Mouse (Mus musculus): ENCODE measurements around the gene Slc35d3. TPM values are rescaled to one million over a fixed set of nuclear protein-coding genes. Genes with fewer than 3 reads are reported as not detected.

The Slc35d3 gene
- polyA plus RNA-seq, 1 experiment from 2014 or later = 2.2 TPM

- no peak overlapping the region for H3K27ac ChIP-seq
- no peak overlapping the region for H3K4me2 ChIP-seq
- no peak overlapping the region for H3K9ac ChIP-seq
- H3K4me3 ChIP-seq = no peak overlapping the region
- H3K27me3 ChIP-seq (replicated peaks) = no peaks in the 10 kb centered on the region
- no peaks in the 10 kb centered on the region for H3K9me3 ChIP-seq
- WGBS = 72% methylated on average over 3 of the region's 3 CpGs
- no peak for ATAC-seq (replicated peaks)
- H3K4me1 ChIP-seq = no peaks in the 10 kb centered on the region
- no peaks in the 10 kb centered on the region for H3K36me3 ChIP-seq (replicated peaks)
Measured at GRCm38 (mm10) chr10:19820986-19821385, 30.3 kb downstream of the Slc35d3 start.

- H3K36me3 ChIP-seq (replicated peaks) = no peaks in the 10 kb centered on the region
- H3K4me2 ChIP-seq = no peak overlapping the region
- H3K9me3 ChIP-seq = no peaks in the 10 kb centered on the region
- H3K4me1 ChIP-seq = no peaks in the 10 kb centered on the region
- H3K4me3 ChIP-seq = no peak overlapping the region
- H3K9ac ChIP-seq = no peak overlapping the region
- ATAC-seq (replicated peaks) = peak; percentile 58
- H3K27ac ChIP-seq = no peak overlapping the region
- H3K27me3 ChIP-seq (replicated peaks) = no peaks in the 10 kb centered on the region
- 52% methylated on average over 16 of the region's 16 CpGs for WGBS
Measured at GRCm38 (mm10) chr10:19818723-19819355, 32.4 kb downstream of the Slc35d3 start.

GRCm38 (mm10) chr10:19815371-19815770, 35.9 kb downstream of the Slc35d3 start:
- WGBS = 55% methylated on average over 8 of the region's 8 CpGs
- H3K9me3 ChIP-seq = no peaks in the 10 kb centered on the region
- H3K4me1 ChIP-seq = no peaks in the 10 kb centered on the region
- no peak overlapping the region for H3K9ac ChIP-seq
- H3K4me2 ChIP-seq = no peak overlapping the region
- no peak overlapping the region for H3K27ac ChIP-seq
- no peak overlapping the region for H3K4me3 ChIP-seq
- no peaks in the 10 kb centered on the region for H3K27me3 ChIP-seq (replicated peaks)
- ATAC-seq (replicated peaks) = no peak
- H3K36me3 ChIP-seq (replicated peaks) = no peaks in the 10 kb centered on the region

- Histone ChIP-seq H3K9ac (no peak overlapping the region), H3K27me3 (replicated peaks) (no peaks in the 10 kb centered on the region), H3K9me3 (no peaks in the 10 kb centered on the region), H3K4me1 (no peaks in the 10 kb centered on the region), H3K4me3 (no peak overlapping the region), H3K36me3 (replicated peaks) (no peaks in the 10 kb centered on the region), H3K27ac (no peak overlapping the region), H3K4me2 (no peak overlapping the region)
- no peak; the same call in 1 of the 2 replicates for ATAC-seq (replicated peaks)
- 56% methylated on average over 9 of the region's 9 CpGs for WGBS
Measured at GRCm38 (mm10) chr10:19811436-19812172, 39.7 kb downstream of the Slc35d3 start.

- Histone ChIP-seq H3K27me3 (replicated peaks) (no peaks in the 10 kb centered on the region), H3K9ac (no peak overlapping the region), H3K4me3 (no peak overlapping the region), H3K4me2 (no peak overlapping the region), H3K27ac (no peak overlapping the region), H3K36me3 (replicated peaks) (no peaks in the 10 kb centered on the region), H3K9me3 (no peaks in the 10 kb centered on the region), H3K4me1 (no peaks in the 10 kb centered on the region)
- WGBS = 87% methylated on average over 7 of the region's 7 CpGs
- no peak for ATAC-seq (replicated peaks)
Measured at GRCm38 (mm10) chr10:19804763-19805162, 46.5 kb downstream of the Slc35d3 start.

GRCm38 (mm10) chr10:19802958-19803357, 48.3 kb downstream of the Slc35d3 start:
- Histone ChIP-seq H3K27ac (no peak overlapping the region), H3K4me3 (no peak overlapping the region), H3K9ac (no peak overlapping the region), H3K27me3 (replicated peaks) (no peaks in the 10 kb centered on the region), H3K4me1 (no peaks in the 10 kb centered on the region), H3K9me3 (peaks cover 3% of the 10 kb centered on the region; the same call in 1 of the 2 replicates), H3K36me3 (replicated peaks) (no peaks in the 10 kb centered on the region), H3K4me2 (no peak overlapping the region)
- WGBS = 85% methylated on average over 7 of the region's 7 CpGs
- ATAC-seq (replicated peaks) = no peak

Other genes with a start within 250 kb of the Slc35d3 start
- not detected in 2 replicates for gene Il22ra2, start 229.5 kb downstream of the Slc35d3 start, polyA plus RNA-seq (2015; fragmentation: Nextera tagmentation; extraction: Ambion mirVana)
- 0.49 and 0.50 TPM in 2 replicates for gene Il20ra, start 138.9 kb downstream of the Slc35d3 start, polyA plus RNA-seq (2015; fragmentation: Nextera tagmentation; extraction: Ambion mirVana)
- 26.8 and 27.4 TPM in 2 replicates for gene Pex7, start 56.2 kb upstream of the Slc35d3 start, polyA plus RNA-seq (2015; fragmentation: Nextera tagmentation; extraction: Ambion mirVana)
- 1.1 and 1.3 TPM in 2 replicates for gene Map3k5, start 83.0 kb upstream of the Slc35d3 start, polyA plus RNA-seq (2015; fragmentation: Nextera tagmentation; extraction: Ambion mirVana)